Mouse (Mus musculus): ENCODE data around the gene Gm43951.

Gm43951 gene

GRCm38 (mm10) chr11:72206341-72207203 is at the start of gene Gm43951:
Gene Gm43951, minus strand, starts transcription at chr11:72206840.
- peak; percentile 31 for DNase-seq

GRCm38 (mm10) chr11:72256441-72256840 is 49.8 kb upstream of the Gm43951 start:
- no peak for DNase-seq

- DNase-seq = no peak
These were observed 49.0 kb upstream of the Gm43951 start for GRCm38 (mm10) chr11:72255629-72256028.

- no peak for DNase-seq
These were observed 38.6 kb upstream of the Gm43951 start for GRCm38 (mm10) chr11:72245196-72245753.

- DNase-seq = no peak
These were observed 33.6 kb upstream of the Gm43951 start for GRCm38 (mm10) chr11:72240062-72240860.

- no peak for DNase-seq
These were observed 27.4 kb upstream of the Gm43951 start for GRCm38 (mm10) chr11:72234013-72234412.

GRCm38 (mm10) chr11:72232991-72233390 is 26.4 kb upstream of the Gm43951 start:
- no peak for DNase-seq

- no peak for DNase-seq
These were observed 25.4 kb upstream of the Gm43951 start for GRCm38 (mm10) chr11:72232068-72232467.

- DNase-seq = no peak
These were observed 21.9 kb upstream of the Gm43951 start for GRCm38 (mm10) chr11:72228513-72228912.

- no peak for DNase-seq
These were observed 20.3 kb upstream of the Gm43951 start for GRCm38 (mm10) chr11:72226901-72227300.

GRCm38 (mm10) chr11:72226020-72226791 is 19.6 kb upstream of the Gm43951 start:
- DNase-seq = peak; percentile 49

GRCm38 (mm10) chr11:72224865-72225264 is 18.2 kb upstream of the Gm43951 start:
- peak; percentile 77 for DNase-seq

GRCm38 (mm10) chr11:72223414-72223813 is 16.8 kb upstream of the Gm43951 start:
- DNase-seq = no peak

- peak; percentile 45 for DNase-seq
These were observed 14.6 kb upstream of the Gm43951 start for GRCm38 (mm10) chr11:72221278-72221677.

- no peak for DNase-seq
These were observed 10.5 kb upstream of the Gm43951 start for GRCm38 (mm10) chr11:72217116-72217515.

- DNase-seq = peak; percentile 79
These were observed 8.8 kb upstream of the Gm43951 start, which contains the start of gene Med31 for GRCm38 (mm10) chr11:72215410-72215797. Gene Med31, minus strand, starts transcription at chr11:72215592.

- peak; percentile 89 for DNase-seq
These were observed 8.2 kb upstream of the Gm43951 start for GRCm38 (mm10) chr11:72214591-72215409.

- no peak for DNase-seq
These were observed 1.3 kb upstream of the Gm43951 start for GRCm38 (mm10) chr11:72207834-72208377.

- DNase-seq = peak; percentile 84
These were observed 679 bp upstream of the Gm43951 start, which contains the start of the genes 4933427D14Rik and Txndc17 for GRCm38 (mm10) chr11:72207204-72207833. Gene 4933427D14Rik, minus strand, starts transcription at chr11:72207459. Gene Txndc17, plus strand, starts transcription at chr11:72207547.

- peak; percentile 22 for DNase-seq
These were observed 1.4 kb downstream of the Gm43951 start for GRCm38 (mm10) chr11:72205256-72205655.

GRCm38 (mm10) chr11:72203440-72203839 is 3.2 kb downstream of the Gm43951 start:
- DNase-seq = no peak

Data from cerebellum, adult 8-10 months (tissue).